Mouse (Mus musculus): ENCODE measurements around the gene Vav1.

DNA sequence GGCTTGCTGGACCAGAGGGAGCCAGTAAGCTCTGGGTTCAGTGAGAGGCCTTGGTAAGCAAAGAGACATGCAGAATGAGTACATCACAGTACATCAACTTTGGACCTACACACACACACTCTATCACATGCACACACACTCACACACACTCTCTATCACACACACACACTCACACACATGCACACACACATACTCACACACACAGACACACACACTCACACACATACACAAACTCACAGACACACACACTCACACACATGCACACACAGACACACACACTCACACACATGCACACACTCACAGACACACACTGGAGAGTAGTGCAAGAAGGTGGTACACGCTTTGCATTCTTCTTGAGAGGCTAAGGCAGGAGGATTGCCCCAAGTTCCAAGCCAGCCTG is 46.7 kb upstream of the Vav1 start:
- TF ChIP-seq EP300 (IDR thresholded peaks at IDR 0.05; ENCODE audit: insufficient read depth, low read depth, low read length) (no peak), CTCF (IDR thresholded peaks at IDR 0.05) (no peak)

Data from heart, adult 2 months (tissue).